Mouse (Mus musculus) limb, embryonic 13.5 days (tissue): ENCODE results near the gene Ptn. TPM values are rescaled to one million over a fixed set of nuclear protein-coding genes. Genes with fewer than 3 reads are reported as not detected.

Source experiments
- ATAC-seq: fragments of 200-750 bp; cut with Nextera tagmentation; 2 replicates; pipeline ENCODE4 v1.8.0; 2017; ENCODE audit warnings: low read depth, moderate number of reproducible peaks, moderate TSS enrichment; ENCODE audit not compliant: low FRiP score
- H3K27ac ChIP-seq: fragments of 300-500 bp; sonication (generic); 2 replicates; pipeline ENCODE4 v1.5.1; 2015; ENCODE audit warnings: inconsistent platforms, mild to moderate bottlenecking, moderate library complexity
- H3K27me3 ChIP-seq: fragments of 300-500 bp; sonication (generic); 2 replicates; pipeline ENCODE4 v1.6.1; 2015; ENCODE audit warnings: mild to moderate bottlenecking, inconsistent platforms
- H3K36me3 ChIP-seq: fragments of 300-500 bp; sonication (generic); 2 replicates; pipeline ENCODE4 v1.6.1; 2015; ENCODE audit warnings: inconsistent platforms, mild to moderate bottlenecking, moderate library complexity
- H3K4me1 ChIP-seq: fragments of 300-500 bp; sonication (generic); 2 replicates; pipeline ENCODE4 v1.6.1; 2015; ENCODE audit warnings: inconsistent platforms
- H3K4me2 ChIP-seq: fragments of 300-500 bp; sonication (generic); replicated peaks from 2 replicates; pipeline ENCODE4 v1.6.1; 2015; ENCODE audit warnings: inconsistent platforms, mild to moderate bottlenecking, moderate library complexity
- H3K4me3 ChIP-seq: fragments of 300-500 bp; sonication (generic); 2 replicates; pipeline ENCODE4 v1.5.1; 2015; ENCODE audit warnings: moderate library complexity, mild to moderate bottlenecking, inconsistent platforms
- H3K9ac ChIP-seq: fragments of 300-500 bp; sonication (generic); 2 replicates; pipeline ENCODE4 v1.6.1; 2015; ENCODE audit warnings: mild to moderate bottlenecking, inconsistent platforms
- H3K9me3 ChIP-seq: fragments of 300-500 bp; sonication (generic); 2 replicates; pipeline ENCODE4 v1.6.1; 2016; ENCODE audit warnings: inconsistent platforms
- WGBS: fragments of 180-500 bp; shearing (Covaris S2); methylation state at CpG from one replicate; pipeline ENCODE4 v1.1.7; 2015; 5-methylcytosine and 5-hydroxymethylcytosine counted together
- polyA plus RNA-seq: library from polyadenylated mRNA; unstranded; fragments of >200 nt; fragmentation: Nextera tagmentation; extraction: Ambion mirVana; gene quantifications from 2 replicates; pipeline ENCODE4 v1.2.1, GENCODE M21; 2015

Gene Ptn
- 603 and 694 TPM in 2 replicates for polyA plus RNA-seq

DNA sequence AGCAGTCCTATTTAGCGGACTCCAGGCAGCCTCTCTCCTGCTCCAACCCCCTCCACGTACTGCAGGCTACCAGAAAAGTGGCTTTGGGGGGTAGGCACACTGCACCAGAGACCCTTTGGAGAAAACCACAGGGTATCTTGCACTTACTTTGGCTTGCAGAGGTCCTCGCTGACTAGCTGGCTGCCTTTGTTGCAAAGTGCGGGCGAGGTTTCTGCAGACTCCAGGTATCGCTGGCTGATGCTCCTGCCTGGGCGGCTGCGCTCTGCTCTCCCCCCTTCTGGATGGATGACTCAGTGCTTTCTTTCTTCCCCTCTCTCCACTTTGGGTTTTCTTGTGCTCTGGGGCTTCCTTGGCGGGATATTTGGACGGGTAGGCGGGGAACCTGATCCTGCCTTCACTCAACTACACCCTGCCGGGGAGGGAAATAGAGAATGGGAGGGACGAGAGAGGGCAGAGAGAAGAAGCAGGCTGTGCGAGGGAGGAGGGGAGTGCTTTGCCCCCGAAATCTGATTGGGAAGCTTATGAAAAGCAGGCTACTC lies at the start of gene Ptn:
Gene Ptn, minus strand, starts transcription at position 474 of the 539 bp plus-strand sequence.
- H3K9me3 ChIP-seq = no peaks in the 10 kb centered on the region
- peak within 1 kb of the TSS; percentile 95 for H3K27ac ChIP-seq
- H3K9ac ChIP-seq = peak within 1 kb of the TSS; percentile 89
- 0% methylated on average over 15 of the region's 15 CpGs for WGBS
- H3K4me3 ChIP-seq = peak within 1 kb of the TSS; percentile 70
- peaks cover 11% of the 10 kb centered on the region for H3K36me3 ChIP-seq
- peak; percentile 90 for ATAC-seq
- H3K4me2 ChIP-seq = peak within 1 kb of the TSS; percentile 76
- no peaks in the 10 kb centered on the region for H3K27me3 ChIP-seq
- peaks cover 31% of the 10 kb centered on the region for H3K4me1 ChIP-seq

DNA sequence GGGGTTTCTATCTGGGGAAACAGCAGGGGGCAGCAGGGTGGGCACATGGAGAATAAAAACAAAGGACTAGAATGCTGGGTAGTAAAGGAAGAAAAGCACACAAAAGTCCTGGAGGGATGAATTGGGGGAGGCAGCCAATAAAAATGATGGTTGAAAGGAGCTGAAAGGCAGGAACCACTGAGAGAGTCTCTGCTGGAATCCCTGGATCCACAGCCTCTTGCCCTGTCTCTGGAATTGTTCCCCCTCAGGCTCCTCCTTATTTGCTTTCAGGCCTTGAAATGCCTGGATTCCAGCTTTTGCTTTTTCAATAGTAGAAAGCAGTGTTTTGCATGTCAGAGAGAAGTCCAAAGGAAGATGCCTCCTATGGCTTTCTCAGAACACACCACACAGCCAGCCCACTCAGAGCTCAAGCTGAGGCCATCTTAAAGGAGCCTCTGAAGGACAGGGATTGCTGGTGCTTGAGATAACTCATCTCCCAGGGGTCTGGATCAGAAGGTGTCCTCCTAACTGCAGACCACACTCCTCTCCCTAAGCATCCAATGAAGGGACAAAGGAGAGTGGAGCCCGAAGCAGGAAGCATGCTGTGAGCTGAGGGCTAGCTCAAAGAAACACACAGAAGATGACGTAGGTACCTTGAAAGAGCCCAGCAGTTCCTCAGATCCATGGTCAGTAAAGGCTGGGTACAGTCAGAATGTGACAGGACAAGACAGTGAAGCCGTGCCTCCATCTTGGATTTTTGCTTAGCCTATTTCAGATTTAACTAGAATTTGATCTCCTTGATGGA lies 48.4 kb upstream of the Ptn start:
- Histone ChIP-seq H3K27ac (no peak overlapping the region), H3K9ac (no peak overlapping the region), H3K4me3 (no peak overlapping the region), H3K4me2 (no peak overlapping the region), H3K9me3 (no peaks in the 10 kb centered on the region), H3K36me3 (no peaks in the 10 kb centered on the region), H3K27me3 (no peaks in the 10 kb centered on the region), H3K4me1 (peaks cover 6% of the 10 kb centered on the region)
- no peak for ATAC-seq
- 91% methylated on average over 3 of the region's 3 CpGs for WGBS

DNA sequence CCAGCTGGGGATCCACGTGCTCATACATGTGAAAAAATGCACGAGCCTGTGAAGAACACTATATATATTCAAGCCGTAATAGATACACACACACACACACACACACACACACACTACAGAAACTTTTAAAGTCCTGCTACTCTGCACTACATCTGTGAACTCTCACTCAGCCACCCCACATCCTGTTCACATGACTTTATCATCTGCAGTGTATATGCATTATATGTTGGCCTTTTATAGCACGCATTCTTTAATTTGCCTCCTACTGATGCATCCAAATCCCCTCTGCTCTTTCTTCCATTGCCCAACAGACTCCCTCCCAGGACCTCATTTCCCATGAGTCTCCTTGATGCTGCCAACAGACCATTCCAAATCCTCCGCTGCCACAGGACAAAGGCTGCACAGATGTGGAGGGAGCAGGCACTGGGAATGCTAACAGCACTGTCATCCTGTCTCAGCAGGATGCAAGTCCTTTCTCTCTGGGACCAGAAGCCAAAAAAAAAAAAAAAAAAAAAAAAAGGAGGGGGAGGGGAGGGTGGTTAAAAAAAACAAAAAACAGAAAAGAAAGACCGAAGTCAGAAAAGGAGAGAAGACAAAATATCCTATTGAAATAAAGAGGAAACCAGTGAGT lies 47.7 kb upstream of the Ptn start:
- Histone ChIP-seq H3K4me3 (no peak overlapping the region), H3K27me3 (no peaks in the 10 kb centered on the region), H3K9ac (no peak overlapping the region), H3K27ac (0 out of 2 replicates have a peak overlapping the region, but pooled peaks have one; percentile 22), H3K4me2 (no peak overlapping the region), H3K36me3 (no peaks in the 10 kb centered on the region), H3K9me3 (no peaks in the 10 kb centered on the region), H3K4me1 (peaks cover 6% of the 10 kb centered on the region)
- ATAC-seq = peak; percentile 64
- WGBS = 45% methylated on average over 6 of the region's 6 CpGs

DNA sequence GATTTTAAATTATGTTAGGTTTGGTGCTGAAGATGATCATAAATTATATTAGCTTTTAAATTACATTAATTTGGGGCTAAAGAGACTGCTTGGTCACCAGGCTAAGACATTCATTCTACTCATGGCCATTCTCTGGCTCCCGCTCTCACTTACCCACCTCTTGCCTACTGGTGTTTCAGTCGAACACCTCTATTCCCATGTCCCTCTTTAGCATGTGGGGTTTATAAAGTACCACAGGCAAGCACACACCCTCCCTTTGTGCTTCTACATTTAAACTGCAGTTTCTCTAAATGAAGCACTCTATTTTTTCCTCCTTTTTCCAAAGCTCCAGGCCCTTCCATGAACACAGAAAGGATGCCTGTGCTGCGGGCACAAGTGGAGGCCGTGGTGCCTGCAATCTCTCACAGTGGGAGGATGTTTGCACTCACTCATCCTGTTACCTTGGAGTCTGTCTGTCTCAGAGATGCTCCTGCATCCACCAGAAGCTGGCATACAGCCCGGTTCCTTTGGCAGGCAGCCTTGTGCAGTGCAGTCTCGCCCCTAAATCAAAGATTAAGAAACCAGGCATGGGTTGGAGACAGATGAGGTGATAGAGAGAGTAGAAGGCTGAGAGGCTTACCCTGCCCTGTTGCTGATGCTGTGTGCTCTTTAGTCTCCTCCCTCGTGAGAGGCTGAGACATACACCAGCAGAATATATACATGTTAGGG lies 40.6 kb upstream of the Ptn start:
- peaks cover 8% of the 10 kb centered on the region for H3K4me1 ChIP-seq
- H3K9me3 ChIP-seq = no peaks in the 10 kb centered on the region
- H3K9ac ChIP-seq = no peak overlapping the region
- H3K4me2 ChIP-seq = no peak overlapping the region
- no peaks in the 10 kb centered on the region for H3K36me3 ChIP-seq
- 55% methylated on average over 7 of the region's 7 CpGs for WGBS
- peak; percentile 90 for ATAC-seq
- no peak overlapping the region; the same call in 1 of the 2 replicates for H3K27ac ChIP-seq
- H3K4me3 ChIP-seq = no peak overlapping the region
- no peaks in the 10 kb centered on the region for H3K27me3 ChIP-seq

DNA sequence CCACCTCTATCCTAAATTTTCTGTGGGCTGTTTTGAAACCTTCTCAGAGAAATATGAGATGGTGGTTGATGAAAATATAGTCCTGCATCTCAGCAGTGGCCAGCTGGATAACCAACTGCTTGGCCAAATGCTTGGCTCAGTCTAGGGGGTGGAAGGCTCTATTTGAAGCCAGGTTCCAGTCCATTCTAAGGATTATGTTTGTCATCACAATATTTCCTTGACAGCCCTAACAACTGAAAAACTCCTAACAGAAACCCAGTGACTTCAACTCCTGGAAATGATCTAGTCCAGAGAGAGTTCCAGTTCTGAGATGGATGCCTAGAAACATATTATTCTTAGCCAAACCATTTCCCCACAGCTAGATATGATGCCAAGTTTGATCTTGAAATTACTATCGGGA lies 35.3 kb upstream of the Ptn start:
- H3K4me2 ChIP-seq = no peak overlapping the region
- WGBS = 81% methylated on average over 1 of the region's 1 CpGs
- no peaks in the 10 kb centered on the region for H3K27me3 ChIP-seq
- H3K27ac ChIP-seq = no peak overlapping the region
- no peak overlapping the region for H3K4me3 ChIP-seq
- H3K4me1 ChIP-seq = peaks cover 25% of the 10 kb centered on the region
- H3K9ac ChIP-seq = no peak overlapping the region
- no peaks in the 10 kb centered on the region for H3K36me3 ChIP-seq
- ATAC-seq = no peak
- H3K9me3 ChIP-seq = no peaks in the 10 kb centered on the region

DNA sequence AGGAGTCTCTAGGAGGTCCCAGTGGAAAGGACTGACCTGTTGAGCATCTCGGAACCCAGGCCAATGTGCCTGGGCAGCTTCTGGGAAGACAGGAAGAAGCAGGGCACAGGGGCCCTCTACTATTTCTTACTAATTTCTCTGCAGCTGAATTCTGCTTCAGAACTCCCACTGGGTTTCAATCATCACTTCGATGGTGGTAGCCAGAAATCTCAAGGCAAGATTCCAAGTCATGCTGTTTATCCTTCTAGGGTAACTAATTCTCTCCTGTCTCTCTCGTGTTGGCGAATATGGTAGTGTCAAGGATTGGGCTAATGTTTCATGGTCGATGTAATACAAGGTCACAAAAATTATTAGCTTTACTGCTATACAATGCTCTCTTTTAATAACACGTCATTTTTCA lies 34.2 kb upstream of the Ptn start:
- H3K27me3 ChIP-seq = no peaks in the 10 kb centered on the region
- no peak for ATAC-seq
- H3K27ac ChIP-seq = no peak overlapping the region
- no peaks in the 10 kb centered on the region for H3K9me3 ChIP-seq
- H3K36me3 ChIP-seq = no peaks in the 10 kb centered on the region
- no peak overlapping the region for H3K4me2 ChIP-seq
- H3K4me1 ChIP-seq = peaks cover 25% of the 10 kb centered on the region
- H3K4me3 ChIP-seq = no peak overlapping the region
- H3K9ac ChIP-seq = no peak overlapping the region
- WGBS = 51% methylated on average over 6 of the region's 6 CpGs

DNA sequence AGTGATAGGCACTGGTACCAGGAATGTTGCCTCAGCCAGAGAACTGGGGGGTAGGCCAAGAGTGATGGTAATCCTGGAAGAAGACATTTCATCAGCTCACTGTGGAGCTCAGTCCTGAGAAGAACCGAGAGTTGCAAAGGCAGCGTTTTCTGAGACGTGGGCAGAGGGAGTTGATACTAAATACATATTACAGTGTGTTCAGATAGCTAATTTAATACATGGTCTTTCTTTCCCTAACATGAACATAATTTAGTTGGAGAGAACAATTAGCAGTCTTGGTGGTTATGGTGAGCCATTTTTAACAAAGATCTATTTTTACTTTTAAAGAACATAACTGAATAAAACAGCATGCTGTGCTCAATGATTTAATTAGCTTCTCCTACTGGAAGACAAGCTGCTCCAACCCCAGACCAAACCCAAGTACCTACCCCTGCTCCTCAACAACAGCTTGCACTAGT lies 33.0 kb upstream of the Ptn start:
- H3K4me1 ChIP-seq = peaks cover 25% of the 10 kb centered on the region
- 29% methylated on average over 3 of the region's 3 CpGs for WGBS
- no peak overlapping the region for H3K9ac ChIP-seq

DNA sequence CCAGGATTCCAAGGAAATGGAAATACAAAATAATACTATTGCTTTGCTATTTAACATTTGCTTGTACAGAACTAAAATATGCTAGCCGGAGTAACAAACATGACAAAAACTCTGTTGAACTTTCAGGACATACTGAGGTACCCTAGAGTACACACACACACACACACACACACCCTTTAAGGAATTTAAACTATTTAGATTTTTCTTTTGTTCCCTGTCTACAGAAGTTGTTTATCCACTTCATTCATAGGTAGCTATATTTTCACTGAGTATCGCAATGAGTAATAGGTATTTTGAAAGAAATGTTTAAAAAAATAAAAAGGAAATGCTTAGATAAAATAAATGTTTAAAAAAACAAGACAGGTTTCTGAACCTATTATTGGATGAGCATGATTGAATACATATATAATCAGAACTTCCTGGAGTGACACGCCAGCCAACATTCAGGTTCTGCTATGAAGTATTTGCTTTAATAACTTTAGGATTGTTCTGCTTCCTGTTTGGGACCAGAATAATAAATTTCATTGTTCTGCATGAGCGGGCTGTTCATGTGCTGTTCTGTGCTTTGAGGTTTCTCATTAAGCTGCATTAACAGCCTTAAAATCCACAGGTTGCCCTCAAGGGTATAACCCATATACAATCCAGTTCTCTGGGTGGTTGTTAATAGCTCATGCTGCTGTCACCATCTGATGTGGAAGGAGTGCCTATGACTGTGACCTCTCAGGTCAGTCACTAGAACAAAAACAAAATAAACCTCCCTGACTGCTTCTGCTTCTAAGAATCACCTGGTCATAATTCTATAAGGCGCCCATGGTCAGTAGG lies 32.3 kb upstream of the Ptn start:
- peak; percentile 70; the same call in 1 of the 2 replicates for ATAC-seq
- Histone ChIP-seq H3K4me3 (no peak overlapping the region), H3K4me2 (no peak overlapping the region), H3K9me3 (no peaks in the 10 kb centered on the region), H3K9ac (no peak overlapping the region), H3K27ac (peak overlapping the region; percentile 3; the same call in 1 of the 2 replicates), H3K4me1 (peaks cover 29% of the 10 kb centered on the region), H3K27me3 (no peaks in the 10 kb centered on the region), H3K36me3 (no peaks in the 10 kb centered on the region)
- 26% methylated on average over 5 of the region's 5 CpGs for WGBS

More for the DNA sequence above, 33.0 kb upstream of the Ptn start:
- ATAC-seq = no peak
- no peaks in the 10 kb centered on the region for H3K9me3 ChIP-seq
- no peaks in the 10 kb centered on the region for H3K36me3 ChIP-seq
- no peak overlapping the region for H3K4me2 ChIP-seq
- H3K4me3 ChIP-seq = no peak overlapping the region
- peak overlapping the region; percentile 3; the same call in 1 of the 2 replicates for H3K27ac ChIP-seq
- H3K27me3 ChIP-seq = no peaks in the 10 kb centered on the region

DNA sequence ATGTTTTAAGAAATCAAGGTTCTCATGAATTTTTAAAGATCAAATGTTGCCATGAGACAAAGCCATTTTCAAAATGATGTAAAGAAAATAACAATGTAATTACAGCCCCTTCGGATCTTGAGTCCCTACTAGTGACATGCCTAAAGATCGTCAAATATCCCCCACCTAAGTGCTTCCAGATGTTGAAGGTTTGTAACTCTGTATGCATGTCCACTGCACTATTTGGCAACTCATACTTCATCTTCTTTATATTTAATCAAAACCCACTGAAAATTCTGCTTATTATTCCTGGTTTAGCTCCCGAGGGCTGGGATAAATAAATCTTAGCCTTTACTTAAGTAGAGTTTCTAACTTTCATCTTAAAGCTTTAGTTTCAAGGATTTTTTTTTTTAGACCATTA lies 31.7 kb upstream of the Ptn start:
- Histone ChIP-seq H3K27ac (no peak overlapping the region), H3K9ac (no peak overlapping the region), H3K9me3 (no peaks in the 10 kb centered on the region), H3K4me2 (no peak overlapping the region), H3K4me1 (peaks cover 31% of the 10 kb centered on the region), H3K4me3 (no peak overlapping the region), H3K36me3 (no peaks in the 10 kb centered on the region), H3K27me3 (no peaks in the 10 kb centered on the region)
- ATAC-seq = no peak
- 11% methylated on average over 3 of the region's 3 CpGs for WGBS

DNA sequence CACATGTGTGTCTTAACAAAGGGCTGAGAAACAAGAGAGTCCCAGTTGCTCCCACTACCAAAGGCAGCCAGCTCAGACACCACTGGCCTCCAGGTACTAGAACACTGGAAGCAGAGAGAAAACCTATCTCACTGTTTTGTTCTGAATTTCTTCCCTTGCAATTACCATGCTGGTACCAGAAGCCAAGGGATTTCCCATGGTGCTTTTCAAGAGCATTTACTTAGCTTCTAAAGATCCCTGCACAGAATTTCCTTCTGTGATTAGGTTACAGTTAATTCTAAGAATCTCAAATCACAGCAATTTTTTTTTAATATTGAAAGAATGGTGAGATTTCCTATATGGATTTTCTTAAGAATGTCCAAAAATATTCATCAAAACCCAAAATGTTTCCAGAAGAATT lies 31.2 kb upstream of the Ptn start:
- ATAC-seq = no peak
- Histone ChIP-seq H3K27me3 (no peaks in the 10 kb centered on the region), H3K4me1 (peaks cover 36% of the 10 kb centered on the region), H3K36me3 (no peaks in the 10 kb centered on the region), H3K4me2 (no peak overlapping the region), H3K9ac (no peak overlapping the region), H3K9me3 (no peaks in the 10 kb centered on the region), H3K27ac (peak overlapping the region; percentile 23; the same call in 1 of the 2 replicates), H3K4me3 (no peak overlapping the region)

DNA sequence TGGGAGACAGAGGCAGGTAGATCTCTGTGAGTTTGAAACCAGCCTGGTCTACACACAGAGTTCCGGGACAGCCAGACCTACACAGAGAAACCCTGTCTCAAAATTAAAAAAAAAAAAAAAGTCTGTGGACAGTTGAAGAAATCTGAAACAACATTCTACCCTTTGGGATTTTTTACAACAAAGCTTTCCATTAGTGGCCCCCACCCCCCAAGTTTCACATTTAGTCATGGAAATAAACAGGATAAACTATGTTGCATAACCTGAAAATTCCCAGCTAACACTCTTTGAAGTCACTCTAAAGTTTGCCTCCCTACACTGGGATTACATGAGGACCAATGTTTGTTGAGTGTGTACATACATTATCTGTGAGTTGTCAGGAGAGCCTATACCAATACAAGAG lies 28.7 kb upstream of the Ptn start:
- peaks cover 30% of the 10 kb centered on the region for H3K4me1 ChIP-seq

More for the DNA sequence above, 28.7 kb upstream of the Ptn start:
- ATAC-seq = no peak
- Histone ChIP-seq H3K36me3 (no peaks in the 10 kb centered on the region), H3K27me3 (no peaks in the 10 kb centered on the region), H3K4me2 (no peak overlapping the region), H3K9me3 (no peaks in the 10 kb centered on the region), H3K9ac (no peak overlapping the region), H3K4me3 (no peak overlapping the region), H3K27ac (no peak overlapping the region)
- 93% methylated on average over 1 of the region's 1 CpGs for WGBS
